Mouse (Mus musculus): ENCODE measurements around the gene Hist3h2ba.
"Not testable (repeated sequence)": the region's sequence is repeated elsewhere in the genome, so short reads cannot be mapped to it uniquely, and the experiment has no call there.

DNA sequence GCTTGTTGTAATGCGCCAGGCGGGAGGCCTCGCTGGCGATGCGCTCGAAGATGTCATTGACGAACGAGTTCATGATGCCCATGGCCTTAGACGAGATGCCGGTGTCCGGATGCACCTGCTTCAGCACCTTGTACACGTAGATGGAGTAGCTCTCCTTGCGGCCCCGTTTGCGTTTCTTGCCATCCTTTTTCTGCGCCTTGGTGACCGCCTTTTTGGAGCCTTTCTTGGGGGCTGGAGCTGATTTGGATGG is 5.4 kb downstream of the Hist3h2ba start:
- TF ChIP-seq POLR2A (IDR thresholded peaks at IDR 0.05; ENCODE audit: borderline replicate concordance, low read depth, low read length); CTCF (IDR thresholded peaks at IDR 0.05; ENCODE audit: low read depth, low read length): not testable (repeated sequence)
